Mouse (Mus musculus): ENCODE results near the gene Nphp3.

DNA sequence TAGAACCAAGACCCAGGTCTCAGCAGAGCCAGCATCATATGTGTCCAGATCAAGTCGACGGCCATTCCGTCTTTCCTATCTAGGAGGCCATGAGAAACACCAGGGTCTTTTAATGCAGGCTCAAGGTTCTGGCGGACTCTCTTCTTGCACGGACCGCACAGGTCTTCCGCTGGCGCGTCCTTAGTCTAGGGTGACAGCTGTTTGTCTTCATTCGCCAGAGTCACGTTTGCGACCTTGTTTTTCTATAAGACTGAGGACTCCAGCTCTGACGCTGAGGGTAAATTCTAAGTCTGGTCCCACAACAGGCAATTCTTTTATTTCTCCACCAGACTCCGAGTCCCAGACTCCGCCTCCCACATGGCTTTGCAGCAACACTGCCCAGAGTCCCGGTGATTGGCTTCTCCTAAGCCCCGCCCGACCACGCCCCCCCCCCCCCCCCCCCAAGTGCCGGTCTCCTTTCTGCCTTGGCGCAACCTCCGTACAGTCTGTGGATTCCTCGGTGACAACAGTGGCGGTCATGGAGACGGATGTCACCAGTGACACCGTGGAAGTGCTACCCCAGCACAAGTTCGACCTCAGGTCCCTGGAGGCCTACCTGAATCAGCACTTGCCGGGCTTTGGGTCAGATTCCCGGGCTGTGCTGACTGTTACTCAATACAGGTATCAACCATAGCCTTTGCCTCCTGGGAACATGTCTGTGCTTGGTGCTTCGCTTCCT, 61.1 kb downstream of the Nphp3 start, which contains the start of gene Acad11:
- TF ChIP-seq POLR2A (IDR thresholded peaks at IDR 0.05; ENCODE audit: extremely low read depth, insufficient read depth, low read length) = peak; percentile 89
- no peak for TF ChIP-seq CTCF (IDR thresholded peaks at IDR 0.05; ENCODE audit: low read depth, low read length)
